Mouse (Mus musculus) small intestine, adult 2 months (tissue): ENCODE measurements around the gene Hoga1. TPM values are rescaled to one million over a fixed set of nuclear protein-coding genes. Genes with fewer than 3 reads are reported as not detected.

ENCODE experiments used
- H3K27ac ChIP-seq: fragments of 200-500 bp; 2 replicates; pipeline ENCODE4 v1.5.1; 2012; ENCODE audit warnings: low read depth, low read length, control low read depth, inconsistent platforms; ENCODE audit not compliant: insufficient read depth
- H3K27me3 ChIP-seq: fragments of 200-500 bp; 2 replicates; pipeline ENCODE4 v1.6.1; 2012; ENCODE audit warnings: mild to moderate bottlenecking, moderate library complexity, low read length, inconsistent platforms; ENCODE audit not compliant: control insufficient read depth, insufficient read depth
- H3K36me3 ChIP-seq: fragments of 200-500 bp; 2 replicates; pipeline ENCODE4 v1.6.1; 2012; ENCODE audit warnings: mild to moderate bottlenecking, low read length, control low read depth, inconsistent platforms; ENCODE audit not compliant: control insufficient read depth, insufficient read depth
- H3K4me1 ChIP-seq: fragments of 200-500 bp; 2 replicates; pipeline ENCODE4 v1.6.1; 2012; ENCODE audit warnings: low read length, inconsistent platforms, mixed read lengths; ENCODE audit not compliant: control insufficient read depth, insufficient read depth, insufficient read length
- H3K4me3 ChIP-seq: fragments of 200-500 bp; 2 replicates; pipeline ENCODE4 v1.5.1; 2012; ENCODE audit warnings: low read depth, mild to moderate bottlenecking, control low read depth, inconsistent platforms, low read length, moderate library complexity
- CTCF ChIP-seq: fragments of 200-500 bp; IDR thresholded peaks from 2 replicates; pipeline ENCODE4 v1.5.1; 2012; ENCODE audit warnings: low read depth, mild to moderate bottlenecking, control low read depth, inconsistent platforms, low read length, moderate library complexity, mixed read lengths; ENCODE audit not compliant: insufficient replicate concordance, insufficient read length; ENCODE audit errors: extremely low read depth
- POLR2A ChIP-seq: fragments of 200-500 bp; IDR thresholded peaks from 2 replicates; pipeline ENCODE4 v1.6.1; 2012; ENCODE audit warnings: low read depth, mild to moderate bottlenecking, control low read depth, inconsistent platforms, low read length, moderate library complexity
- WGBS: fragments of 180-500 bp; shearing (Covaris S2); methylation state at CpG from one replicate; pipeline ENCODE4 v1.1.7; 2018; 5-methylcytosine and 5-hydroxymethylcytosine counted together
- polyA plus RNA-seq: library from polyadenylated mRNA; depleted of rRNA; stranded (reverse); fragments of >200 nt; gene quantifications from 2 replicates; pipeline ENCODE4 v1.2.3, GENCODE M21; 2012; rRNA removed

The Hoga1 gene
- polyA plus RNA-seq, 1 experiment = 2.2 TPM

DNA sequence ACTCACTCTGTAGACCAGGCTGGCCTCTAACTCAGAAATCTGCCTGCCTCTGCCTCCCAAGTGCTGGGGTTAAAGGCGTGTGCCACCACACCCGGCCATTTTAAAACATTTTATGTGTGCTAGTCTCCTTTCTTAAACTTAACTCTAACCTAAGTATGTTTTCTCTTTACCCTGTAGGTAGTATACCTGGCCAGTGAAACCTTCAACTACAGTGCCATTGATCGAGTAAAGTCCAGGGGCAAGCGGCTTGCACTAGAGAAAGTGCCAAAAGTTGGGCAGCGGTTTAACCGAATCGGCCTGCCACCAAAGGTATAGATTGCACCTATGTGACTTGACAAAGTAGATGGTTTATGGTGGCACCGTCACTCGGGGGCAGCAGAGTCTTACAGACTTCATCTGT, 59.3 kb downstream of the Hoga1 start:
- Histone ChIP-seq H3K36me3 (peaks cover 41% of the 10 kb centered on the region), H3K27ac (no peak overlapping the region), H3K4me3 (no peak overlapping the region), H3K4me1 (peaks cover 5% of the 10 kb centered on the region; the same call in 1 of the 2 replicates), H3K27me3 (no peaks in the 10 kb centered on the region)
- WGBS = 94% methylated on average over 9 of the region's 9 CpGs
- no peak for TF ChIP-seq POLR2A
- no peak for TF ChIP-seq CTCF

- TF ChIP-seq POLR2A (no peak), CTCF (no peak)
- WGBS = 83% methylated on average over 4 of the region's 4 CpGs
- no peak overlapping the region for H3K27ac ChIP-seq
- no peak overlapping the region for H3K4me3 ChIP-seq
- H3K27me3 ChIP-seq = no peaks in the 10 kb centered on the region
- peaks cover 47% of the 10 kb centered on the region for H3K36me3 ChIP-seq
- H3K4me1 ChIP-seq = no peaks in the 10 kb centered on the region
Observed at GRCm38 (mm10) chr19:42115783-42116335, 70.4 kb downstream of the Hoga1 start.

- no peak for TF ChIP-seq CTCF
- TF ChIP-seq POLR2A = no peak
- Histone ChIP-seq H3K36me3 (peaks cover 55% of the 10 kb centered on the region), H3K27me3 (no peaks in the 10 kb centered on the region), H3K27ac (no peak overlapping the region), H3K4me1 (no peaks in the 10 kb centered on the region), H3K4me3 (no peak overlapping the region)
- 94% methylated on average over 9 of the region's 9 CpGs for WGBS
Observed at GRCm38 (mm10) chr19:42118142-42118541, 72.7 kb downstream of the Hoga1 start.

DNA sequence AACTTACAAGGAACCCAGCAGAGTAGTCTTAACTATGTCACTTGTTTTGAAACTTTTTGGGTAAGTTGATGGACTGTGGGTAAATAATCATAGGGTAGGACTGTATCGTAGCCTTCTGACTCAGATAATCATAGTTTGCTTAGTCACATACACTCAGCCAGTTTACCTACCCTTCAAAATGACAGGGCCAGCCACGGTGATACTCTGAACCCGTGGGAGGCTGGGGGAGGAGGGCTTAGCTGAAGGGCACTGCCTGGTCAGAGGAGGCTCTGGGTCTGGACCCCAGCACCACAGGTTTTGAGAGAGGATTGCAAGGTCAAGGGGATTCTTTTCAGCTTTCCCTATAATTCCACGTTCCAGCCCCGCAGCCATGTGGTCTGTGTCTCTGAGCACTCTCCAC, 73.2 kb downstream of the Hoga1 start:
- no peaks in the 10 kb centered on the region for H3K27me3 ChIP-seq
- no peak overlapping the region for H3K27ac ChIP-seq
- WGBS = 66% methylated on average over 5 of the region's 5 CpGs
- TF ChIP-seq CTCF = no peak
- no peak for TF ChIP-seq POLR2A
- H3K4me3 ChIP-seq = no peak overlapping the region
- no peaks in the 10 kb centered on the region for H3K4me1 ChIP-seq
- H3K36me3 ChIP-seq = peaks cover 56% of the 10 kb centered on the region

GRCm38 (mm10) chr19:42120451-42120850, 75.0 kb downstream of the Hoga1 start:
- Histone ChIP-seq H3K27me3 (no peaks in the 10 kb centered on the region), H3K4me3 (no peak overlapping the region), H3K4me1 (no peaks in the 10 kb centered on the region; the same call in 1 of the 2 replicates), H3K27ac (no peak overlapping the region), H3K36me3 (peaks cover 53% of the 10 kb centered on the region)
- whole genome bisulfite sequencing = 81% methylated on average over 8 of the region's 8 CpGs
- TF ChIP-seq CTCF (no peak), POLR2A (no peak)

Other genes with a start within 250 kb of the Hoga1 start
- 0.71 and 2.1 TPM in 2 replicates for gene Arhgap19, start 243.6 kb upstream of the Hoga1 start, polyA plus RNA-seq
- gene Frat1, start 215.6 kb upstream of the Hoga1 start, polyA plus RNA-seq = 8.1 and 29.1 TPM in 2 replicates
- 13.7 and 62.2 TPM in 2 replicates for gene Frat2, start 197.5 kb upstream of the Hoga1 start, polyA plus RNA-seq
- gene Rrp12, start 149.4 kb upstream of the Hoga1 start, polyA plus RNA-seq = 2.4 and 3.0 TPM in 2 replicates
- 159 and 216 TPM in 2 replicates for gene Pgam1, start 133.7 kb upstream of the Hoga1 start, polyA plus RNA-seq
- gene Exosc1, start 112.2 kb upstream of the Hoga1 start, polyA plus RNA-seq = 4.7 and 5.9 TPM in 2 replicates
- 27.5 and 42.0 TPM in 2 replicates for gene Zdhhc16, start 112.1 kb upstream of the Hoga1 start, polyA plus RNA-seq
- 17.4 and 33.0 TPM in 2 replicates for gene Mms19, start 64.5 kb upstream of the Hoga1 start, polyA plus RNA-seq
- 9.0 and 10.8 TPM in 2 replicates for gene Ubtd1, start 63.8 kb upstream of the Hoga1 start, polyA plus RNA-seq
- gene Ankrd2, start 9.6 kb upstream of the Hoga1 start, polyA plus RNA-seq = not detected in 2 replicates
- 0.06 TPM in 1 of 2 replicates, not detected in the other for gene 4933411K16Rik, start 6.6 kb downstream of the Hoga1 start, polyA plus RNA-seq
- gene Morn4, start 40.7 kb downstream of the Hoga1 start, polyA plus RNA-seq = 0.46 and 1.4 TPM in 2 replicates
- gene Pi4k2a, start 44.9 kb downstream of the Hoga1 start, polyA plus RNA-seq = 12.8 and 33.2 TPM in 2 replicates
- 6.9 and 13.6 TPM in 2 replicates for gene Avpi1, start 83.4 kb downstream of the Hoga1 start, polyA plus RNA-seq
- gene Marveld1, start 101.8 kb downstream of the Hoga1 start, polyA plus RNA-seq = 38.0 and 46.4 TPM in 2 replicates
- 11.5 and 24.0 TPM in 2 replicates for gene Zfyve27, start 118.3 kb downstream of the Hoga1 start, polyA plus RNA-seq
- 7.3 and 8.3 TPM in 2 replicates for gene Sfrp5, start 156.6 kb downstream of the Hoga1 start, polyA plus RNA-seq
- 0.34 and 0.63 TPM in 2 replicates for gene Golga7b, start 202.0 kb downstream of the Hoga1 start, polyA plus RNA-seq